Mouse (Mus musculus): ENCODE results near the gene Luc7l3.

- TF ChIP-seq CTCF (IDR thresholded peaks at IDR 0.05; ENCODE audit: low read depth, low read length) (no peak), GATA2 (IDR thresholded peaks at IDR 0.05; ENCODE audit: borderline replicate concordance, low read depth, low read length) (no peak), POLR2AphosphoS5 (IDR thresholded peaks at IDR 0.05; ENCODE audit: insufficient replicate concordance, low read depth, low read length) (no peak), GATA1 (IDR thresholded peaks at IDR 0.05; ENCODE audit: borderline replicate concordance, low read length) (no peak)
Measured at GRCm38 (mm10) chr11:94336551-94336950, 14.8 kb upstream of the Luc7l3 start.

Measured in G1E (cell line).